Mouse (Mus musculus): ENCODE data around the gene Rasgef1a. TPM values are rescaled to one million over a fixed set of nuclear protein-coding genes. Genes with fewer than 3 reads are reported as not detected.
A peak's percentile ranks its signal among the peaks of the same experiment; 100 is the strongest.

Rasgef1a gene
- 0.49 and 0.76 TPM in 2 replicates for polyA plus RNA-seq (2012; rRNA removed)

DNA sequence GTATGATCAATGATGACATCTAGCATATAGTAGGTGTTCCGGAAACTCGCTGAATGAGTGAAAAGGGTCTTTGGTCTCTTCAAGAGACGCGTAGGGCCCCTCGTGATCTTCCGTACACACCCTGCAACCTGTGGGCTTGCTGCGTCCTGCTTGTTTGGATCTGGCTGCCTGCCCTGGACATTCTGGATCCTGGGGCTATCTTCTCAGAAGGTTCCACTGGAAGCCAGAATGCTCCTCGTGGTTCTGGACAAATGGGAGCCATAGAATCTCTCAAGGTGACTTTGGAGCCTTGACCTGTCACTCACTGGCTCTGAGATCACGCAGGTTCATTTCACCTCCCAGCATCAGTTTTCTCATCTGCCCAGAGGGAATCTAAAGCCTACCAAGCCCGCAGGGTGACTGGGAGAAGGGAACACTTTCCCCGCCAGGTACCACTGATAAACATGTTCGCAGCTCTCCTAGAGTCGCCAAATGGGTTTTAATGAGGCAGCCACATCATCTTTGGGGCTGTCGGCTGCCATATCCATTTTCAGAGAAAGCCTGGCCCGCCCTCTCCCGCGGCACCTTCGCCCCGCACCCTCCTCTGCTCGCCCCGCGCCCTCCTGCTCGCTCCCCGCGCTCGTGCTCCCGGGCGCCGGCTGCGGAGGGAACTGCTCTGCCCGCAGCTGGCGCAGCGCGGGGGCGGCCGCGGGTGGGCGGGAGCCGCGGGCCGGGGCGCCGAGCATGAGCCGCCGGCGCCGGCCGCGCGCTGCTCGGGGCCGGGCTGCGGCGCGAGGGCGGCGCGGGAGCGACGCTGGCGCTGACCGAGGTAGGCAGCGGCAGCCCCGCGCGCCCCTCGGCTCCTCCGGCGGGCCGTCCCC lies at the start of gene Rasgef1a:
Gene Rasgef1a, plus strand, starts transcription at position 683 of the 860 bp plus-strand sequence.
- WGBS: 14% methylated on average over 69 of the region's 70 CpGs
- peaks cover 5% of the 10 kb centered on the region for H3K27me3 ChIP-seq (ENCODE audit: control insufficient read depth, insufficient read depth, low read length)
- H3K4me1 ChIP-seq (ENCODE audit: control insufficient read depth, insufficient read depth, insufficient read length): no peaks in the 10 kb centered on the region
- no peaks in the 10 kb centered on the region for H3K36me3 ChIP-seq (ENCODE audit: control insufficient read depth, insufficient read depth, low read length)
- no peak within 1 kb of the TSS for H3K27ac ChIP-seq (ENCODE audit: insufficient read depth, low read length)
- no peak for DNase-seq (ENCODE audit: low read depth in 1 of 2, low spot score in 2 of 2)
- no peak within 1 kb of the TSS for H3K4me3 ChIP-seq (ENCODE audit: extremely low read depth, insufficient read depth, insufficient read length)
- TF ChIP-seq POLR2A (IDR thresholded peaks at IDR 0.05; ENCODE audit: low read depth, low read length): no peak
- no peak for TF ChIP-seq CTCF (IDR thresholded peaks at IDR 0.05; ENCODE audit: extremely low read depth, insufficient read depth, insufficient read length, insufficient replicate concordance)

- no peak overlapping the region for H3K4me3 ChIP-seq (ENCODE audit: extremely low read depth, insufficient read depth, insufficient read length)
- TF ChIP-seq CTCF (IDR thresholded peaks at IDR 0.05; ENCODE audit: extremely low read depth, insufficient read depth, insufficient read length, insufficient replicate concordance) (no peak), POLR2A (IDR thresholded peaks at IDR 0.05; ENCODE audit: low read depth, low read length) (no peak)
- H3K36me3 ChIP-seq (ENCODE audit: control insufficient read depth, insufficient read depth, low read length): no peaks in the 10 kb centered on the region
- H3K4me1 ChIP-seq (ENCODE audit: control insufficient read depth, insufficient read depth, insufficient read length): no peaks in the 10 kb centered on the region
- no peak overlapping the region for H3K27ac ChIP-seq (ENCODE audit: insufficient read depth, low read length)
- no peaks in the 10 kb centered on the region for H3K27me3 ChIP-seq (ENCODE audit: control insufficient read depth, insufficient read depth, low read length)
- WGBS: 80% methylated on average over 3 of the region's 3 CpGs
- DNase-seq (ENCODE audit: low read depth in 1 of 2, low spot score in 2 of 2): no peak
These were observed 48.0 kb upstream of the Rasgef1a start for GRCm38 (mm10) chr6:117963201-117963600.

GRCm38 (mm10) chr6:117966729-117967128 lies 44.5 kb upstream of the Rasgef1a start:
- H3K36me3 ChIP-seq (ENCODE audit: control insufficient read depth, insufficient read depth, low read length): no peaks in the 10 kb centered on the region
- no peak overlapping the region for H3K27ac ChIP-seq (ENCODE audit: insufficient read depth, low read length)
- H3K4me3 ChIP-seq (ENCODE audit: extremely low read depth, insufficient read depth, insufficient read length): no peak overlapping the region
- no peaks in the 10 kb centered on the region for H3K27me3 ChIP-seq (ENCODE audit: control insufficient read depth, insufficient read depth, low read length)
- TF ChIP-seq POLR2A (IDR thresholded peaks at IDR 0.05; ENCODE audit: low read depth, low read length) (no peak), CTCF (IDR thresholded peaks at IDR 0.05; ENCODE audit: extremely low read depth, insufficient read depth, insufficient read length, insufficient replicate concordance) (peak; percentile 9; the same call in 1 of the 2 replicates)
- 12% methylated on average over 9 of the region's 9 CpGs for WGBS
- no peak for DNase-seq (ENCODE audit: low read depth in 1 of 2, low spot score in 2 of 2)
- H3K4me1 ChIP-seq (ENCODE audit: control insufficient read depth, insufficient read depth, insufficient read length): no peaks in the 10 kb centered on the region

GRCm38 (mm10) chr6:117987173-117987572 lies 24.1 kb upstream of the Rasgef1a start:
- no peak overlapping the region for H3K4me3 ChIP-seq (ENCODE audit: extremely low read depth, insufficient read depth, insufficient read length)
- no peaks in the 10 kb centered on the region for H3K4me1 ChIP-seq (ENCODE audit: control insufficient read depth, insufficient read depth, insufficient read length)
- TF ChIP-seq POLR2A (IDR thresholded peaks at IDR 0.05; ENCODE audit: low read depth, low read length) (no peak), CTCF (IDR thresholded peaks at IDR 0.05; ENCODE audit: extremely low read depth, insufficient read depth, insufficient read length, insufficient replicate concordance) (no peak)
- no peak for DNase-seq (ENCODE audit: low read depth in 1 of 2, low spot score in 2 of 2)
- WGBS: 58% methylated on average over 5 of the region's 5 CpGs
- H3K27me3 ChIP-seq (ENCODE audit: control insufficient read depth, insufficient read depth, low read length): no peaks in the 10 kb centered on the region
- no peak overlapping the region for H3K27ac ChIP-seq (ENCODE audit: insufficient read depth, low read length)
- no peaks in the 10 kb centered on the region for H3K36me3 ChIP-seq (ENCODE audit: control insufficient read depth, insufficient read depth, low read length)

- no peaks in the 10 kb centered on the region for H3K36me3 ChIP-seq (ENCODE audit: control insufficient read depth, insufficient read depth, low read length)
- DNase-seq (ENCODE audit: low read depth in 1 of 2, low spot score in 2 of 2): no peak
- H3K4me1 ChIP-seq (ENCODE audit: control insufficient read depth, insufficient read depth, insufficient read length): no peaks in the 10 kb centered on the region
- TF ChIP-seq CTCF (IDR thresholded peaks at IDR 0.05; ENCODE audit: extremely low read depth, insufficient read depth, insufficient read length, insufficient replicate concordance) (no peak), POLR2A (IDR thresholded peaks at IDR 0.05; ENCODE audit: low read depth, low read length) (no peak)
- 79% methylated on average over 7 of the region's 7 CpGs for WGBS
- H3K4me3 ChIP-seq (ENCODE audit: extremely low read depth, insufficient read depth, insufficient read length): no peak overlapping the region
- H3K27ac ChIP-seq (ENCODE audit: insufficient read depth, low read length): no peak overlapping the region
- no peaks in the 10 kb centered on the region for H3K27me3 ChIP-seq (ENCODE audit: control insufficient read depth, insufficient read depth, low read length)
These were observed 22.0 kb upstream of the Rasgef1a start for GRCm38 (mm10) chr6:117989209-117989608.

- no peaks in the 10 kb centered on the region for H3K27me3 ChIP-seq (ENCODE audit: control insufficient read depth, insufficient read depth, low read length)
- TF ChIP-seq CTCF (IDR thresholded peaks at IDR 0.05; ENCODE audit: extremely low read depth, insufficient read depth, insufficient read length, insufficient replicate concordance) (no peak), POLR2A (IDR thresholded peaks at IDR 0.05; ENCODE audit: low read depth, low read length) (no peak)
- WGBS: 58% methylated on average over 8 of the region's 8 CpGs
- H3K4me1 ChIP-seq (ENCODE audit: control insufficient read depth, insufficient read depth, insufficient read length): no peaks in the 10 kb centered on the region
- no peak overlapping the region for H3K27ac ChIP-seq (ENCODE audit: insufficient read depth, low read length)
- H3K36me3 ChIP-seq (ENCODE audit: control insufficient read depth, insufficient read depth, low read length): no peaks in the 10 kb centered on the region
- no peak for DNase-seq (ENCODE audit: low read depth in 1 of 2, low spot score in 2 of 2)
- no peak overlapping the region for H3K4me3 ChIP-seq (ENCODE audit: extremely low read depth, insufficient read depth, insufficient read length)
These were observed 20.6 kb upstream of the Rasgef1a start for GRCm38 (mm10) chr6:117990649-117991048.

DNA sequence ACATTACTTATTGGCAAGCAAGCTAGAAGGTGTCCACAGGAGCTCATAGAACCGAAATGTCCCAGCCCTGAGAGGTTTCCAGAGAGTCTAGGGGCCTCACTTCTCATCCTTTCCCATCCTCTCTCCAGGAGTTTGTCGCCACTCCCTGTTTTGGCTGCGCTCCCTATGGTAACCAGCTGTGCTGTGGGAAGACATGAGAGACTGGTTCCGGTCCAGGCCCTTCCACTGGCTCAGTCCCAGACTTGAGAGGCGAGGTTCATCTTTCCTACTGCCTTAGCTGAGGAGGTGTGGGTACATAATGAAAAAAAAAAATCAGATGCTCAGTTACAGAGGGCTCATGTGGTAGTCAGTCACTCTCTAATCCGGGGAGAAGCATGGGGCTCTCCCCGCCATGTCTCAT lies 19.9 kb upstream of the Rasgef1a start:
- Histone ChIP-seq H3K36me3 (ENCODE audit: control insufficient read depth, insufficient read depth, low read length) (no peaks in the 10 kb centered on the region), H3K27ac (ENCODE audit: insufficient read depth, low read length) (no peak overlapping the region), H3K4me3 (ENCODE audit: extremely low read depth, insufficient read depth, insufficient read length) (no peak overlapping the region), H3K27me3 (ENCODE audit: control insufficient read depth, insufficient read depth, low read length) (no peaks in the 10 kb centered on the region), H3K4me1 (ENCODE audit: control insufficient read depth, insufficient read depth, insufficient read length) (no peaks in the 10 kb centered on the region)
- WGBS: 81% methylated on average over 7 of the region's 7 CpGs
- DNase-seq (ENCODE audit: low read depth in 1 of 2, low spot score in 2 of 2): no peak
- TF ChIP-seq CTCF (IDR thresholded peaks at IDR 0.05; ENCODE audit: extremely low read depth, insufficient read depth, insufficient read length, insufficient replicate concordance) (no peak), POLR2A (IDR thresholded peaks at IDR 0.05; ENCODE audit: low read depth, low read length) (no peak)

All from spleen, adult 2 months (tissue).